Mouse (Mus musculus) E14TG2a.4 (cell line): ENCODE measurements around the gene Rbfox1.

Experiments used
- CTCF ChIP-seq: conservative IDR thresholded peaks from 2 replicates; pipeline ENCODE4 v1.5.1; 2014; ENCODE audit warnings: low read length
- POU5F1 ChIP-seq: IDR thresholded peaks from 2 replicates; pipeline ENCODE4 v1.6.1; 2014; ENCODE audit warnings: low read length, borderline replicate concordance

DNA sequence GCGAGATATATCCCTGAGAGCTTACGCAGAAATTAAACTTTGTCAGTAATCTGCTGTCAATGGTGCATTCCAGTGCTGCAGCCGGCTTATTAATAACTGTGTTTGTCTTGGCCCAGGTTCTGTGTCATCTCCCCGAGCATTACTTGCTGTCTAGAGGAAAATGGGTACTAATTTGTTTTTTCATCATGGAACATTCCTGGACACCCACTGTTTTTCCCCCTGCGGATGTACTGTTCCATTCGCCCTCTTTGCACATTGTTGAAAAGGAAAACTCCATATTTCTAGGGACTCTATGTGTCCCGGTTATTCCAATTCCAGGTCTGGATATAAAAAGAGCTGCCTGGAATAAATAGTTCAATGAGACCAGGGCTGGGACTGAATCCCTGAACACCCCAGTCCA lies 262.8 kb downstream of the Rbfox1 start:
- TF ChIP-seq CTCF (no peak), POU5F1 (no peak)
